Mouse (Mus musculus): ENCODE data around the gene Ppp1r14a. TPM values are rescaled to one million over a fixed set of nuclear protein-coding genes. Genes with fewer than 3 reads are reported as not detected.

Ppp1r14a gene
- polyA plus RNA-seq, 1 experiment from 2014 or later: 11.8 TPM

DNA sequence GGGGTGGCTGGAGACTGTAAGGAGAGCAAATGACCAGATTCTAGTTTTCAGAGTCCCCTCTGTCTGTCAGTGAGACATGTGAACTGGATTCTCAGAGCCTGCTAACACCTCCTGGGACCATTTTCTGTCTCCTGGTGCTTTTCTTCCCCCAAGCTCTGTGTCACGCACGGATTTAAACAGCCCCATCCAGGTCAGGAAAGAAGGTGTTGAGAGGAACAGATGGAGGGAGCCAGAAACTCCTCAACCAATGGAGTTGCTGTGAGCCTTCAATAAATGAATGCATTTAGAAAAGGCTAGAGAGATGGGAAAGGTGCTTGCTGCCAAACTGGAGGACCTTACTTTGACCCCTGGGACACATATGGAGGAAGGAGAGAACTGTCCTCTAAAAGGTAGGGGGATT is 48.7 kb downstream of the Ppp1r14a start:
- H3K27me3 ChIP-seq (ENCODE audit: control insufficient read depth, insufficient read depth, low read length): 0 out of 2 replicates have a peak, but pooled peaks cover 5% of the 10 kb centered on the region
- H3K36me3 ChIP-seq (ENCODE audit: control insufficient read depth, insufficient read depth, low read length): no peaks in the 10 kb centered on the region
- H3K9me3 ChIP-seq (ENCODE audit: control insufficient read depth, low read length): no peaks in the 10 kb centered on the region
- peaks cover 0 to 7% of the 10 kb centered on the region in 2 experiments; a peak in 2 of 4 replicates for H3K4me1 ChIP-seq (ENCODE audit: control insufficient read depth in 2 of 2, insufficient read depth in 2 of 2, low read length in 2 of 2)
- no peak for ATAC-seq (ENCODE audit: insufficient number of reproducible peaks, insufficient read depth, low FRiP score, low read depth)
- H3K9ac ChIP-seq (ENCODE audit: low read length): no peak overlapping the region
- H3K4me2 ChIP-seq (ENCODE audit: low read length): no peak overlapping the region
- 70% methylated on average over 2 of the region's 2 CpGs for WGBS
- no peak overlapping the region for H3K4me3 ChIP-seq (ENCODE audit: control insufficient read depth in 1 of 2, insufficient read depth in 1 of 2, low read depth in 1 of 2, low read length in 2 of 2)
- H3K27ac ChIP-seq (replicated peaks in 1 of 2; ENCODE audit: control insufficient read depth in 1 of 2, insufficient read depth in 1 of 2, low read depth in 2 of 2, low read length in 2 of 2): no peak overlapping the region

- Histone ChIP-seq H3K36me3 (ENCODE audit: control insufficient read depth, insufficient read depth, low read length) (no peaks in the 10 kb centered on the region), H3K27ac (replicated peaks in 1 of 2; ENCODE audit: control insufficient read depth in 1 of 2, insufficient read depth in 1 of 2, low read depth in 2 of 2, low read length in 2 of 2) (no peak overlapping the region), H3K4me2 (ENCODE audit: low read length) (no peak overlapping the region), H3K4me3 (ENCODE audit: control insufficient read depth in 1 of 2, insufficient read depth in 1 of 2, low read depth in 1 of 2, low read length in 2 of 2) (no peak overlapping the region), H3K9ac (ENCODE audit: low read length) (no peak overlapping the region), H3K4me1 (ENCODE audit: control insufficient read depth in 2 of 2, insufficient read depth in 2 of 2, low read length in 2 of 2) (peaks cover 0 to 7% of the 10 kb centered on the region in 2 experiments; a peak in 2 of 4 replicates), H3K9me3 (ENCODE audit: control insufficient read depth, low read length) (no peaks in the 10 kb centered on the region), H3K27me3 (ENCODE audit: control insufficient read depth, insufficient read depth, low read length) (0 out of 2 replicates have a peak, but pooled peaks cover 5% of the 10 kb centered on the region)
- ATAC-seq (ENCODE audit: insufficient number of reproducible peaks, insufficient read depth, low FRiP score, low read depth): no peak
- 81% methylated on average over 9 of the region's 9 CpGs for WGBS
Observed at GRCm38 (mm10) chr7:29338351-29338919, 49.3 kb downstream of the Ppp1r14a start.

- H3K27me3 ChIP-seq (ENCODE audit: control insufficient read depth, insufficient read depth, low read length): 0 out of 2 replicates have a peak, but pooled peaks cover 5% of the 10 kb centered on the region
- ATAC-seq (ENCODE audit: insufficient number of reproducible peaks, insufficient read depth, low FRiP score, low read depth): no peak
- WGBS: 50% methylated on average over 14 of the region's 14 CpGs
Observed at GRCm38 (mm10) chr7:29338984-29339679, 50.0 kb downstream of the Ppp1r14a start.

GRCm38 (mm10) chr7:29340247-29340646 is 51.1 kb downstream of the Ppp1r14a start:
- Histone ChIP-seq H3K4me2 (ENCODE audit: low read length) (no peak overlapping the region), H3K36me3 (ENCODE audit: control insufficient read depth, insufficient read depth, low read length) (no peaks in the 10 kb centered on the region), H3K27me3 (ENCODE audit: control insufficient read depth, insufficient read depth, low read length) (0 out of 2 replicates have a peak, but pooled peaks cover 5% of the 10 kb centered on the region), H3K9ac (ENCODE audit: low read length) (no peak overlapping the region), H3K4me3 (ENCODE audit: control insufficient read depth in 1 of 2, insufficient read depth in 1 of 2, low read depth in 1 of 2, low read length in 2 of 2) (no peak overlapping the region), H3K9me3 (ENCODE audit: control insufficient read depth, low read length) (no peaks in the 10 kb centered on the region), H3K27ac (replicated peaks in 1 of 2; ENCODE audit: control insufficient read depth in 1 of 2, insufficient read depth in 1 of 2, low read depth in 2 of 2, low read length in 2 of 2) (no peak overlapping the region), H3K4me1 (ENCODE audit: control insufficient read depth in 2 of 2, insufficient read depth in 2 of 2, low read length in 2 of 2) (peaks cover 0 to 7% of the 10 kb centered on the region in 2 experiments; a peak in 2 of 4 replicates)
- WGBS: 93% methylated on average over 9 of the region's 9 CpGs
- no peak for ATAC-seq (ENCODE audit: insufficient number of reproducible peaks, insufficient read depth, low FRiP score, low read depth)

More at GRCm38 (mm10) chr7:29338984-29339679, 50.0 kb downstream of the Ppp1r14a start:
- no peak overlapping the region for H3K9ac ChIP-seq (ENCODE audit: low read length)
- H3K4me1 ChIP-seq (ENCODE audit: control insufficient read depth in 2 of 2, insufficient read depth in 2 of 2, low read length in 2 of 2): peaks cover 0 to 7% of the 10 kb centered on the region in 2 experiments; a peak in 2 of 4 replicates
- H3K9me3 ChIP-seq (ENCODE audit: control insufficient read depth, low read length): no peaks in the 10 kb centered on the region
- H3K27ac ChIP-seq (replicated peaks in 1 of 2; ENCODE audit: control insufficient read depth in 1 of 2, insufficient read depth in 1 of 2, low read depth in 2 of 2, low read length in 2 of 2): no peak overlapping the region
- no peaks in the 10 kb centered on the region for H3K36me3 ChIP-seq (ENCODE audit: control insufficient read depth, insufficient read depth, low read length)
- no peak overlapping the region for H3K4me2 ChIP-seq (ENCODE audit: low read length)
- H3K4me3 ChIP-seq (ENCODE audit: control insufficient read depth in 1 of 2, insufficient read depth in 1 of 2, low read depth in 1 of 2, low read length in 2 of 2): no peak overlapping the region

- H3K27ac ChIP-seq (replicated peaks in 1 of 2; ENCODE audit: control insufficient read depth in 1 of 2, insufficient read depth in 1 of 2, low read depth in 2 of 2, low read length in 2 of 2): no peak overlapping the region
- WGBS: 87% methylated on average over 8 of the region's 8 CpGs
- no peak overlapping the region for H3K4me3 ChIP-seq (ENCODE audit: control insufficient read depth in 1 of 2, insufficient read depth in 1 of 2, low read depth in 1 of 2, low read length in 2 of 2)
- no peak overlapping the region for H3K4me2 ChIP-seq (ENCODE audit: low read length)
- no peaks in the 10 kb centered on the region for H3K9me3 ChIP-seq (ENCODE audit: control insufficient read depth, low read length)
- no peaks in the 10 kb centered on the region for H3K36me3 ChIP-seq (ENCODE audit: control insufficient read depth, insufficient read depth, low read length)
- H3K9ac ChIP-seq (ENCODE audit: low read length): no peak overlapping the region
- H3K27me3 ChIP-seq (ENCODE audit: control insufficient read depth, insufficient read depth, low read length): 0 out of 2 replicates have a peak, but pooled peaks cover 5% of the 10 kb centered on the region
- ATAC-seq (ENCODE audit: insufficient number of reproducible peaks, insufficient read depth, low FRiP score, low read depth): no peak
- H3K4me1 ChIP-seq (ENCODE audit: control insufficient read depth in 2 of 2, insufficient read depth in 2 of 2, low read length in 2 of 2): peaks cover 0 to 7% of the 10 kb centered on the region in 2 experiments; a peak in 2 of 4 replicates
Observed at GRCm38 (mm10) chr7:29340838-29341237, 51.7 kb downstream of the Ppp1r14a start.

DNA sequence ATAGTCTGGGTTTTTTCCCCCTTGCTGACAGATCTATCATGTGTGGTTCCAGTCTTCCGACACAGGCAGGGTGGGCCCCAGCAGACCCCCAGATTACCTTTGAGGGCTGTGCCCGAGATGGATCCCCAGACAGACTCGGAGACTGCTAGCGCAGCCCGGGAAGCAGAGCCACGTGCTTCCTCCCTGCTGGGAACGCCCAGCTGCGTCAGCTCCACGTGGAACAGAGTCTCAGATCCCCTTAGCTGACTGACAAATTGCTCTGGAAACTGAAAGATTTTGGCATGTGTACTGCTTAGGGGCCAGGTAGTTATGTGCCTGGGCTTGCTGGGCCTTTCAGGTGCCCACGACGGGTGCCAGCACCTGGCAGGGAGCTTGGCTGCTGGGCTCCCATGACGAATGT is 52.6 kb downstream of the Ppp1r14a start:
- H3K4me3 ChIP-seq (ENCODE audit: control insufficient read depth in 1 of 2, insufficient read depth in 1 of 2, low read depth in 1 of 2, low read length in 2 of 2): no peak overlapping the region
- H3K27ac ChIP-seq (replicated peaks in 1 of 2; ENCODE audit: control insufficient read depth in 1 of 2, insufficient read depth in 1 of 2, low read depth in 2 of 2, low read length in 2 of 2): no peak overlapping the region
- H3K4me1 ChIP-seq (ENCODE audit: control insufficient read depth in 2 of 2, insufficient read depth in 2 of 2, low read length in 2 of 2): peaks cover 0 to 7% of the 10 kb centered on the region in 2 experiments; a peak in 2 of 4 replicates
- H3K27me3 ChIP-seq (ENCODE audit: control insufficient read depth, insufficient read depth, low read length): 0 out of 2 replicates have a peak, but pooled peaks cover 5% of the 10 kb centered on the region
- H3K9me3 ChIP-seq (ENCODE audit: control insufficient read depth, low read length): no peaks in the 10 kb centered on the region
- no peaks in the 10 kb centered on the region for H3K36me3 ChIP-seq (ENCODE audit: control insufficient read depth, insufficient read depth, low read length)
- ATAC-seq (ENCODE audit: insufficient number of reproducible peaks, insufficient read depth, low FRiP score, low read depth): no peak
- no peak overlapping the region for H3K9ac ChIP-seq (ENCODE audit: low read length)
- H3K4me2 ChIP-seq (ENCODE audit: low read length): no peak overlapping the region
- 57% methylated on average over 12 of the region's 12 CpGs for WGBS

DNA sequence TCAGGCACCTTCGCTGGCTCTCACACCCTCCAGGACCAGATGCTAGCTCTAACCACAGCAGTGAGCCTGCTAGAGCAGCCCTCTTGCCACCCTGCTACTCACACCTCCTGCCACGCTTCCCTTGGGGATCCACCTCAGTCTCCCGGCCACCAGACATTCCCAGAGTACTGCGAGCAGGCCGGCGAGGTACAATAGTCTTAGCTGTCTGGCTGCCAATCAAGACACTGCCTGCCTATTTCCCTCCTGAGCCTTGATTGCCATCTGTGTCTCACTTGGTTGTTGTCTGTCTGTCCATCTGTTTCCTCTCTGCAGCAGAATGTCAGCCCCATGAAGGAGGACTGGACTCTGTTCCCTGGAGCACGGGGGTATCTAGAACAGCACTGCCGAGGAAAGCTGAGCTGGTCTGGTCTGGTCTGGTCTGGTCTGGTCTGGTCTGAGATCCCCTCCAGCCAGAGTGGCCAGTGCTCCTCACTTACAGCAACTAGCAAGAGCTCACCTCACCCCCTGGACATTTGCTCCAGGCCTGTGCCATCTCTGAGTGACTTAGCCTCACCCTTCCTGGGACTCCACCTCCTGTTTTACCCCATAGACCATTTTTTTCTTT is 53.5 kb downstream of the Ppp1r14a start:
- no peak overlapping the region for H3K4me3 ChIP-seq (ENCODE audit: control insufficient read depth in 1 of 2, insufficient read depth in 1 of 2, low read depth in 1 of 2, low read length in 2 of 2)
- H3K36me3 ChIP-seq (ENCODE audit: control insufficient read depth, insufficient read depth, low read length): no peaks in the 10 kb centered on the region
- no peaks in the 10 kb centered on the region for H3K9me3 ChIP-seq (ENCODE audit: control insufficient read depth, low read length)
- no peak for ATAC-seq (ENCODE audit: insufficient number of reproducible peaks, insufficient read depth, low FRiP score, low read depth)
- WGBS: 35% methylated on average over 8 of the region's 8 CpGs
- H3K4me2 ChIP-seq (ENCODE audit: low read length): no peak overlapping the region
- H3K27ac ChIP-seq (replicated peaks in 1 of 2; ENCODE audit: control insufficient read depth in 1 of 2, insufficient read depth in 1 of 2, low read depth in 2 of 2, low read length in 2 of 2): no peak overlapping the region
- peaks cover 0 to 7% of the 10 kb centered on the region in 2 experiments; a peak in 2 of 4 replicates for H3K4me1 ChIP-seq (ENCODE audit: control insufficient read depth in 2 of 2, insufficient read depth in 2 of 2, low read length in 2 of 2)
- H3K27me3 ChIP-seq (ENCODE audit: control insufficient read depth, insufficient read depth, low read length): 0 out of 2 replicates have a peak, but pooled peaks cover 5% of the 10 kb centered on the region
- no peak overlapping the region for H3K9ac ChIP-seq (ENCODE audit: low read length)

Measured in heart, embryonic 14.5 days (tissue).